Mouse (Mus musculus): Measurements from ENCODE around the gene Ttc1.

The Ttc1 gene

GRCm38 (mm10) chr11:43705751-43706150 lies 42.1 kb downstream of the Ttc1 start:
- DNase-seq (ENCODE audit: low read depth, low spot score): no peak

- no peak for DNase-seq (ENCODE audit: low read depth, low spot score)
Measured at GRCm38 (mm10) chr11:43703552-43703951, 44.3 kb downstream of the Ttc1 start.

GRCm38 (mm10) chr11:43700291-43700690 lies 47.5 kb downstream of the Ttc1 start:
- no peak for DNase-seq (ENCODE audit: low read depth, low spot score)

- DNase-seq (ENCODE audit: low read depth, low spot score): no peak
Measured at GRCm38 (mm10) chr11:43698621-43699020, 49.2 kb downstream of the Ttc1 start.

- DNase-seq (ENCODE audit: low read depth, low spot score): peak; percentile 41
Measured at GRCm38 (mm10) chr11:43696623-43697022, 51.2 kb downstream of the Ttc1 start.

- DNase-seq (ENCODE audit: low read depth, low spot score): no peak
Measured at GRCm38 (mm10) chr11:43688850-43689249, 59.0 kb downstream of the Ttc1 start.

- DNase-seq (ENCODE audit: low read depth, low spot score): peak; percentile 31
Measured at GRCm38 (mm10) chr11:43682415-43683217, 65.2 kb downstream of the Ttc1 start.

- peak; percentile 100 for DNase-seq (ENCODE audit: low read depth, low spot score)
Measured at GRCm38 (mm10) chr11:43681472-43682414, 66.1 kb downstream of the Ttc1 start, which contains the start of gene Pwwp2a. Gene Pwwp2a (plus strand): TSS chr11:43681998.

All from ES-CJ7 (cell line).